Mouse (Mus musculus) bone marrow, adult 2 months (tissue): ENCODE data around the gene Rps24. TPM values are rescaled to one million over a fixed set of nuclear protein-coding genes. Genes with fewer than 3 reads are reported as not detected.
"Not testable (repeated sequence)": the region's sequence is repeated elsewhere in the genome, so short reads cannot be mapped to it uniquely, and the experiment has no call there.

Experiments used
- H3K27ac ChIP-seq: fragments of 200-500 bp; 2 replicates; pipeline ENCODE4 v1.5.1; 2012; ENCODE audit warnings: low read depth, mild to moderate bottlenecking, control low read depth, inconsistent platforms, low read length; ENCODE audit not compliant: control insufficient read depth, poor library complexity, insufficient read depth
- H3K4me1 ChIP-seq: fragments of 200-500 bp; 2 replicates; pipeline ENCODE4 v1.6.1; 2011; ENCODE audit warnings: low read length; ENCODE audit not compliant: control insufficient read depth, insufficient read depth
- H3K4me3 ChIP-seq: fragments of 200-500 bp; replicated peaks from 2 replicates; pipeline ENCODE3; 2011; ENCODE audit warnings: mild to moderate bottlenecking, low read depth, low read length, control low read depth; ENCODE audit not compliant: control insufficient read depth
- CTCF ChIP-seq: fragments of 200-500 bp; IDR thresholded peaks from 2 replicates; pipeline ENCODE4 v1.5.1; 2011; ENCODE audit warnings: low read length, control low read depth; ENCODE audit not compliant: control insufficient read depth, insufficient read depth
- POLR2A ChIP-seq: fragments of 200-500 bp; IDR thresholded peaks from 2 replicates; pipeline ENCODE4 v1.6.1; 2011; ENCODE audit warnings: low read depth, mild to moderate bottlenecking, control low read depth, low read length, borderline replicate concordance; ENCODE audit not compliant: control insufficient read depth
- WGBS: fragments of 180-500 bp; shearing (Covaris S2); methylation state at CpG from one replicate; pipeline ENCODE4 v1.1.7; 2018; 5-methylcytosine and 5-hydroxymethylcytosine counted together
- polyA plus RNA-seq: library from polyadenylated mRNA; stranded (reverse); fragments of >200 nt; gene quantifications from 2 replicates; pipeline ENCODE4 v1.2.4, GENCODE M21; 2011; ENCODE audit warnings: low replicate concordance; ENCODE audit not compliant: missing spikeins, insufficient read depth, insufficient read length

Rps24 gene
- polyA plus RNA-seq = 2,952 and 4,163 TPM in 2 replicates

DNA sequence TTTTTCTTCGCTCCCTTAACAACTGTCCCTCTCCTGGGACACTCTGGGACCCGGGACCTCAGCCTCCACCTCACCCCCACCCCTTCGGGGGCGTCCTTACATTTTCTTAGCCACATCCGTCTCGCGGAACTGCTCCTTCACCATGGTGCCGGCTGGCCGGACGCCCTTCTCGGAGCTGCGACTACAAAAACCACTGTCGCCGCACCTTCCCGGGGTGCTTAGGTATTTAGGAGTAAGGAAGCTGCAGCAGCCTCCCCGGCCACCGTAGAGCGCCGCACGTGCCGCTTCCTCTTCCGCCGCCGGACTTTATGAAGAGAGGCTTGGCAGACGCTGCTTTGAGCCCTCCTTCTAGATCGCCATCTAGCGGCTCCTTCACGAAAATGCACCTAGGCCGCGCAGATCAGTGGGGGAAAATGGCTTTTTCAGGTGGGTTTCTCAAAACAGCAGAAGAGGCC, at the start of gene Rps24, which contains the start of gene Polr3a:
Gene Rps24, plus strand, starts transcription at position 353 of the 455 bp plus-strand sequence.
Gene Polr3a, minus strand, starts transcription at position 286 of the 455 bp plus-strand sequence.
- TF ChIP-seq CTCF (peak; percentile 81), POLR2A (peak; percentile 61; the same call in 1 of the 2 replicates)
- peaks cover 4% of the 10 kb centered on the region; the same call in 1 of the 2 replicates for H3K4me1 ChIP-seq
- H3K4me3 ChIP-seq = peak within 1 kb of the TSS; percentile 97
- WGBS = under 1% methylated on average over 30 of the region's 30 CpGs
- H3K27ac ChIP-seq = no peak within 1 kb of the TSS; the same call in 1 of the 2 replicates

DNA sequence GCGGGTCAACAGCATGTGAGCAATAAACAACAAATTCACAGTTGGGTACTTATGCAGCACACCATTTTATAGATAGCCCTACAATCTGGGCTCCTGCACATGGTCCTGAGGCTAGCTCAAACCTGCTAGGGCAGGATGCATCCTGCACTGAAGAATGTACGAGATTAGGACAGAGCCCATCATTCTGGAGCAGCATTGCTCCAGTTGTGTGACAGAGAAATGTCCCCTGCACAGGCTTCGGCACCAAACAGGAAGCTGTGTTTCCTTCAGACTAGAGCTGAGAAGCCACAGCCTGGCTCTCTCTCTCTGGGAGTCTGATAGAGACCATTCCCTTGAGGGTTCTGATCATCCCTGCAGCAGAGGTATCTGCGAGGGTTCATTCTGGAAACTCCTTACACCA, 43.4 kb upstream of the Rps24 start:
- not testable (repeated sequence) for H3K4me3 ChIP-seq, H3K27ac ChIP-seq, H3K4me1 ChIP-seq
- WGBS = 20% methylated on average over 4 of the region's 4 CpGs

DNA sequence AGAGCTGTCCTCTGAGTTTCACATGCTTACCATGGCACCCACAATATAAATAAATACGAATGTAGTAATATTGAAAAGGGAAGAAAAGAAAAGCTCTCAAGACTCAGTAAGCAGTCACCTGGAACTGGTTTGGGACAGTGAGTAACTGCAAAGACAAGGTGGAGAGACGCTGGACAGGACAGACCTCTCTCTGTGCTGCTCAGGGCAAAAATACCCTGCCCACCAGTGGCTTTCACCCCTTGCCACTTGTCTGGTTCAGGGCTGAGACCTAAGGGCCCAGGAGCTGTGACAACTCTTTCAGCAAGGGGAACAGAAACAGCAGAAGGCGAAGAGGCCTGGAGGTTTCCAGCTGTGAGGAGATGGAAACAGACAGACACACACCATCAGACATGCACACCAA, 28.7 kb upstream of the Rps24 start:
- no peak for TF ChIP-seq POLR2A
- no peak for TF ChIP-seq CTCF
- no peak overlapping the region for H3K4me3 ChIP-seq
- no peaks in the 10 kb centered on the region for H3K4me1 ChIP-seq
- WGBS = 84% methylated on average over 3 of the region's 3 CpGs
- no peak overlapping the region for H3K27ac ChIP-seq

DNA sequence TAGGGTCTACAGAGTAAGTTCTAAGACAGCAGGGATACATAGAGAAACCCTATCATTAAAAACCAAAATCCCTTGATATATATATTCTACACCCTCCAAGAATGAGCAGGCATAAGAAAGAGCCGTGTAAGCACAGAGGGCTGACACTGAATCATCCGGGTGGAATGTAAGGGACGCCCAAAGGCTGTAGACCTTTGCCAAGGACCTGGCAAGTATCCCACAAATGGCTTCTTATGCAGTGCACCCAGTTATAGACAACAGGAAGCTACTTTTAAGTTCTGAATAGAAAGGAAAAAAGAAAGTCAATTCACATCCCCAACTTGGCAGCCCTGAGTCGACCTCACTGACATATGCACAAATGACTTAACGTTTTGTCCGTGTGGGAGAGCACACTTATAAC, 18.1 kb upstream of the Rps24 start:
- 82% methylated on average over 6 of the region's 6 CpGs for WGBS
- Histone ChIP-seq H3K4me1 (no peaks in the 10 kb centered on the region), H3K4me3 (no peak overlapping the region), H3K27ac (no peak overlapping the region)
- TF ChIP-seq CTCF = no peak
- no peak for TF ChIP-seq POLR2A

DNA sequence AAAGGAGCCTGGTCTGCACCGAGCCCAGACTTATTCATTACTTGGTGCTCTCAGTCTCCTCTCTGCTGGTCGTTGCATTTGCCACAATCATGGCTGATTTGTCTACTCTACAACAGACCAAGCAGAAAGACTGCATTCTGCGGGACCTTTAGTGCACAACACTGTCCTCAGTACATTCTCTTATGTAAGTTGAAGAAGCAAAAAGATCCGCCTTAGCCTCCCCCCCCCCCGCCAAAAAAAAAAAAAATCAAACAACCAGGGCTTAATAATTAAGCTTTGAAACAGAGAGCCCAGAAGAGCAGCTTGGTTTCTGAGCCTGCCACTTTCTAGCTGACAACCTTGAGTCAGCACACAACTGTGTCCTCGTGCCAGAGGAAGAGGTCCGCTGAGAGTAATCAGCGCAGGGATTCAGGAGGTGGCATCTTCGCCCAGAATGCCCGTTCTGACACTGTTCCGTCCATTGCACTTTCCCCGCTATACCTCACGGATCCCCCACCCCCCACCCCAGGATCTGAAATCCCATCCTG, 621 bp upstream of the Rps24 start:
- TF ChIP-seq POLR2A (no peak), CTCF (no peak)
- Histone ChIP-seq H3K4me1 (peaks cover 4% of the 10 kb centered on the region; the same call in 1 of the 2 replicates), H3K27ac (no peak overlapping the region), H3K4me3 (peak overlapping the region; percentile 97)
- WGBS = 6% methylated on average over 13 of the region's 13 CpGs

DNA sequence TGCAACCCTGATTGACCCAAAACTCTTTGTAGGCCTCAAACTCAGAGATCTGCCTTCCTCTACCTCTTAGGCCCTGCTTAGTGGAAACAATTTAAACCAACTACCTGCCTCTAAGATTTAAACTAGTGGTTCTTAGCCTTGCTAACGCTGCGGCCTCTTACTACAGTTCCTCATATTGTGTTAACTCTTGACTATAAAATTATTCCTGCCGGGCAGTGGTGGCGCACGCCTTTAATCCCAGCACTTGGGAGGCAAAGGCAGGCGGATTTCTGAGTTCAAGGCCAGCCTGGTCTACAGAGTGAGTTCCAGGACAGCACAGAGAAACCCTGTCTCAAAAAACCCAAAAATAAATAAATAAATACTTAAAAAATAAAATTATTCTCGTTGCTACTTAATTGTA, 2.8 kb downstream of the Rps24 start:
- H3K4me1 ChIP-seq, H3K27ac ChIP-seq, H3K4me3 ChIP-seq: not testable (repeated sequence)
- WGBS = 84% methylated on average over 7 of the region's 7 CpGs

DNA sequence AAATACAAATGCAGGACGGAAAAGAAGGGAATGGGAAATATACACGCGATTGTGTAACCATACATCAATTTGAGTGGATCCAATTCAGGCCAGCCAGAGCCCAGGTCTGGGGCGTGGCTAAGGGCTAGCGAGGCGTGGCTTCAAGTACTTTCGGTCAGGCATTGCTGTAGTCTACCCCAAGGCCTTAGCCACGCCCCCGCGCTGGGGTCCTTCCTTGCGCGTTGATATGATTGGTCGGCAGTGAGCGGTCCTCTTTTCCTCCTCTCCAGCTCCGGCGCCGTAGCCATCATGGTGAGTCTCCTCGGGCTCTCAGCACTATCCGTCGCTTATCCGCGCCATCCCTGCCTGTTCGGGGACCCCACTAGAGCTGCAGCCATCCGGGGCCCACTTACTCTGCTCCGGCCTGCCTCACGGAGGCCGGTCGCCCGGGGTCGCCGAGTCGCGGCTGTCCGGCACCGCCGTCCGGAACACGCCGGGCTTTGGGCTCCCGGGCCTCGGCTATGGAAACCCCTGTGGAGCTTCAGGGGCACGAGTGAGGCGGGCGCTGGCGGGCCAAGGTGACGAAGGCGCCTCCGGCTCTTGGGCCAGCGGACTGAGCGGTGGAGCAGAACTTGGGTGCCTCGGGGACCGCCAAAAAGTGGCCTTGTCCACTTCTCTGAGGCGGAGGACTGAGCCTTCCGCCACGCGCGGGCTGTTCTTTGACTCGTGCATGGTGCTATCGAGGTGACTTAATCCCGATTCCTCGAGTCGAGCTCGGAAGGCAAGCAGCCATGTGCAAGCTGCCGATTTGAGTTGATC, 3.7 kb downstream of the Rps24 start:
- H3K27ac ChIP-seq = peak overlapping the region; percentile 28
- peaks cover 4% of the 10 kb centered on the region; the same call in 1 of the 2 replicates for H3K4me1 ChIP-seq
- TF ChIP-seq CTCF (peak; percentile 18; the same call in 1 of the 2 replicates), POLR2A (peak; percentile 85)
- WGBS = under 1% methylated on average over 64 of the region's 64 CpGs
- peak overlapping the region; percentile 86 for H3K4me3 ChIP-seq

DNA sequence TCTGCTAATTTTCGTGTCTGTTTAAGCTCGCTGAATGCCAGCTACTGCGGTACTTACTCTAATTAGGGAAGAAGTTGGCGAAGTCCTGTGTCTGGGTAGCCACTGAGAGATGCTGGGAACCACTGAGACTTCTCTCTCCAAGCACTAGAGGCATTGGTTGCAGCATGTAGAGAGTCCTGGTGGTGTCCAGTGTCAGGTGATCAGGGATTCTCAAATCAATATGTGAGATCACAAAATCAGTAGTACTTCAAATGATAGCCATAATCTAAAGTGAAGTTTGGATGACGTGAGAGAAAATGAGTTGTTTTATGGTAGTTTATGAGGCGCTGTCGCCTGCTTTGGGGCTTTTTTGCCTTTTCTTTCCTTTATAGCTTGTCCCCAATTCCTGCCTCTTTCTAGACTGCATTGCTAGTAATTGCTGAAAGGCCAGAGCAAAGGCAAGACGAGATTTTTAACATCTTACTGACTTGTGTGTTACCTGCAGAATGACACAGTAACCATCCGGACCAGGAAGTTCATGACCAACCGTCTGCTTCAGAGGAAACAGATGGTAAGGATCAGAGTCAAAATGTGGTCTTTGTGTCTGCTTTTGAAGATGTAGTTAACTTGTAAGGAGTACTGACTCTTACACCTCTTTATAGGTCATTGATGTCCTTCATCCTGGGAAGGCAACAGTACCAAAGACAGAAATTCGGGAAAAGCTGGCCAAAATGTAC, 4.5 kb downstream of the Rps24 start:
- Histone ChIP-seq H3K4me3 (peak overlapping the region; percentile 86), H3K4me1 (peaks cover 1% of the 10 kb centered on the region; the same call in 1 of the 2 replicates), H3K27ac (peak overlapping the region; percentile 28)
- TF ChIP-seq CTCF (no peak), POLR2A (no peak)
- WGBS = under 1% methylated on average over 11 of the region's 11 CpGs
